Mouse (Mus musculus) left cerebral cortex, adult 11 months (tissue): ENCODE data around the gene Slc9a7.

Experiments used
- DNase-seq: peaks from one replicate; pipeline ENCODE4 v3.0.0; 2022; ENCODE audit warnings: low spot score

The Slc9a7 gene

GRCm38 (mm10) chrX:20291282-20292039 lies at the start of gene Slc9a7:
Gene Slc9a7, minus strand, starts transcription at chrX:20291807.
- peak; percentile 22 for DNase-seq

DNA sequence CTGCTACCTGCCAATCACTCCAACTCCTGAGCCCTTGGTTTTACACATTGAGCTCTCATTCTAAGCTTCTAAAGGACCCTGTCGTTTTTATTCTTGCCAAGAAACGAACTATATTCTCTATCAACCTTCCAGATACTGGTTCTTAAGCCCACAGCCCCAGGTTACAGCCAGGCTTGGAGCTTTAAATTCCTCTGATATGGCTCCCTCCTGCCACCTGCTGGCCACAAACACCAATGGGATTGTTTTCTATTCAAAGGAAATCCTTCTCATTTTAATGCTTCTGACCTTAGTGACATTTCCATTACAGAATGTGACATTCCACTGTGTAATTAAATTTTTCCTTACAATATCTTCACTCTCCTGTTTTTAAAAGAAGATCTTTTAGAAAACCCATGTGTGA lies 44.1 kb upstream of the Slc9a7 start:
- DNase-seq = no peak

GRCm38 (mm10) chrX:20332756-20333155 lies 41.1 kb upstream of the Slc9a7 start:
- peak; percentile 4 for DNase-seq

DNA sequence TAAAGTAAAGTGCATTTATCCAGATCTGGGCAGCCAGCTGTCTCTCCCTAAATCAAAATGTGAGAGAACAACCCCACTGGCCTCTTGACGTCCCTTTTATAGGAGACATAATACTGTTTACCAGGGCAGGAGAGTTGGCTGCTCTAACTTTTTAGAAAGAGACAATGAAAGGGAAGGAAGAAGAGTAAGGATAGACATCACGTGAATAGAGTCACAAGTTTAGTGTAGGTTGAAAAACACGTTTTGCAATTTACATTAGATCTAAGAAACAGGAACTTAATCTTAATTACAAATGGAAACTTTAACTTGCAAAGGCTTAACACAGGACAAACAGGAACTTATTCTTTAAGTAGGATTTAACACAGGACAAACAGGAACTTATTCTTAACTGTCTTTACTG lies 15.6 kb upstream of the Slc9a7 start:
- DNase-seq = no peak

DNA sequence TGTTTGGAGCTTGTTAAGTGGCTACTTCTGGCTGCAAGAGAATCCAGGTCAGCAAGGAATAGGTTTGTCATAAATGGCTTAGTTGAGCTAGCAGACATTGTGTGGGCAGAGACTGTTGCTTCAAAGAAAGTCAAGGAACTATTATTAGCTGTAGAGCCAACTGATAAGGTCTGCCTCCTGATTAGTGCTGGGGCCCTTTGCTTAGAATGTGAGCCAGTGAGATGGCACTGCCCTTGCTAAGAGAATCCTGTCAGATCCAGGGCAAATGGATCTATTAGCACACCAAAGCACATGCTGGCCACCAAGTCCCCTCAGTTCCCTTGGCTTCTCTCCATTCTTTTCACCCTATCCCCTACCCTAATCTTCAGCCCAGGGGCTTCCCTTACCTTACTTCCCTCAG lies 14.3 kb upstream of the Slc9a7 start:
- no peak for DNase-seq

GRCm38 (mm10) chrX:20303280-20303679 lies 11.7 kb upstream of the Slc9a7 start:
- DNase-seq = no peak

- no peak for DNase-seq
Observed at GRCm38 (mm10) chrX:20292040-20292417, 422 bp upstream of the Slc9a7 start.

DNA sequence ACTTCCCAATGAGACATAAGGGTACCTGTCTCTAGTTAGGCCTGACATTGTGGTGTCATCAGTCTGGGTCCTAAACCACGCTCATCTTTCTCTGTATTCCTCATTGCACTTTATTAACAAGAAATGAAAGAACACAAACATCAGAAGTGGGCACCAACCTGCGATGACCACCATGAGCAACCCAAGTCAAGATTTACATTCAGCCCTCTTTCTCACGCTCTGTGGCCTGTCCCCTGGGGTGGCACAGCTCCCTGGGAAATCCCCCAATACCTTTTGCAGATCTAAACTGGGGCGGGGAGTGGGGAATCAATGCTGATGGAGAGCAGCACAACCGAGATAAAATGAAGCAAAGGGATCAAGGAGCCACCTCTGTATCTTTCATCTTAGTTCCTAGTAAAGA lies 892 bp downstream of the Slc9a7 start:
- DNase-seq = no peak

GRCm38 (mm10) chrX:20288674-20289073 lies 2.9 kb downstream of the Slc9a7 start:
- no peak for DNase-seq

DNA sequence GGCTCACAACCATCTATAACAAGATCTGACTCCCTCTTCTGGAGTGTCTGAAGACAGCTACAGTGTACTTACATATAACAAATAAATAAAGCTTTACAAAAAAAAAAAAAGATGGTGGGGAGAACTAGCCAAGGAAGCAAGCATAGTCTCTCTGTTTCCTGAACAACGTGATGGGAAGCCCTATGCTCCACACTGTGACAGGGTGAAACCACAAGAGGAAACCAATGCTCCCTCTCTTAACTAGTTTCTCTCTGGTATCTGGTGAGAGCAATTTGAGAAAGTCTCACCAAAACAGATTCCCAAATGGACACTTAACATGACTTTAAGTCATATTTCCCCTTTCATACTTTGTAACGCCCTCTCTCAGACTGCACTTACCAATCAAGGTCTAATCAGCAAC lies 5.4 kb downstream of the Slc9a7 start:
- DNase-seq = no peak

DNA sequence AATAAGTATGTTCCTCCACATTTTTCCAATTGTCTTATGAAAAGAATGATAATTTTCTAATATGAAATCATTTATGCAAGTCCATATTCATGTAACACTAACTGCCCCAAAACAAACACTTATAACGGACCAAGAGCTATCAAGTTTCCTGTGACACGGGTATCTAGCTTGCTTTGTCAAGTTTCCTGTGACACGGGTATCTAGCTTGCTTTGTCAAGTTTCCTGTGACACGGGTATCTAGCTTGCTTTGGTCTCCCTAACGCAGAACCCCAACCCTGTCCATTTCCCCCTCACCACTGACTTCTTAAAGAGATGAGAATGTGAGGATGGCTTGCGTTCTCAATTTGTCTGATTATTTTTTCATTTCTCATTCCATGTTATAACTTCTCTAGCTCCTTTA lies 12.2 kb downstream of the Slc9a7 start:
- DNase-seq = no peak

DNA sequence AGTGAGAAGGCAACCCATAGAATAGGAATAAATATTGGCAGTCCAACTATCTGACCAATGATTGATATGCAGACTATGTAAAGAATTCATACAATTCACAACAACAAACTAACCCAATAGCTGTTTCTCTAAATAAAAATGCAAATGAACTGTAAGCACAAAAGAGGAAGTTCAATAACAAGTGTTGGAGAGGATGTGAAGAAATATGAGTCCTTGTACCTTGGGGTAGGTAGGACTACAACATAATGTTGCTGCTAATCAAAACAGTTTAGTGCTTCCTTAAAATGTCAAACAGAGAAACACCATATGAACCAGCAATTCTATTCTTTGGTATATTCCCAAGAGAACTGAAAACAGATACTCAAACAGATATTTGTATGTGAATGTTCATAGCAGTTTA lies 17.8 kb downstream of the Slc9a7 start:
- DNase-seq = no peak

- DNase-seq = no peak
Observed at GRCm38 (mm10) chrX:20271980-20272379, 19.6 kb downstream of the Slc9a7 start.

- no peak for DNase-seq
Observed at GRCm38 (mm10) chrX:20269980-20270379, 21.6 kb downstream of the Slc9a7 start.

- DNase-seq = no peak
Observed at GRCm38 (mm10) chrX:20264370-20264769, 27.2 kb downstream of the Slc9a7 start.

DNA sequence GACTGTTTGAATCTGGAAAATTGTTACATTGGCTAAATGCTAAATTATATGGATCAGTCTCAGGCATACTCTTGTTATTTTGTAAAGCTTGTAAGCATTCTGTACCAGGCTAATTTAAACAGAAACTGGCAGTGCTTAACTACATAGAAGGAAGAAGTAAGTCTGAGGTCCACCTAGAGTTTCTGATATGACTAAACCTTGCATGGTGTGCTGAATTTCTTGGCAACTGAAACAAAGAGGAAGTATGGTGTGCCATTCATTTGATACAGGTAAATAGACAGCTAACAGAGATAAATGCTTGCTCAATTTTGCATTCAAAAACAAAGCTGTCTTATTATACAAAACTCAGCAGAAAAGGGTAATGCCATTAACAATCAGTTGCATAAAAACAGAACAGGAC lies 63.5 kb downstream of the Slc9a7 start:
- DNase-seq = no peak

DNA sequence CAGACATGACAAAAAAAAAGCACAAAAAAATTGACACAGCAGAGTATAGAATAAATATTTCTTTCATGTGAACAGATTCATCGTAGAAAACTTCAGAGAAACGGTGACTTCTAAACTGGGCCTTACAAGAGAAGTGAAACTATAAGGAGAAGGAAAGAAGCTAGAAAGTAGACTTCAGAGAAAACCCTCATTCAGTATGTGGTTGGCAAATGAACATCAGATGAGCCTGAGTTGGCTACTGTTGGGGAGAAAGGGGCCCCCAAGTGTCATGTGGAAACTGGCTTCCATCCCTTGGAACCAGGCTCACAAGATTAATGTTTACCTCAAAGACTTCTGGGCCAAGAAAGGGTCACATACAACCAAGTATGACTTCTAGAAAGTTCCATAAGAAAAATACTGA lies 70.1 kb downstream of the Slc9a7 start:
- no peak for DNase-seq

GRCm38 (mm10) chrX:20185616-20186015 lies 106.0 kb downstream of the Slc9a7 start:
- no peak for DNase-seq

GRCm38 (mm10) chrX:20176792-20177191 lies 114.8 kb downstream of the Slc9a7 start:
- DNase-seq = no peak

GRCm38 (mm10) chrX:20168430-20168829 lies 123.2 kb downstream of the Slc9a7 start:
- no peak for DNase-seq

- no peak for DNase-seq
Observed at GRCm38 (mm10) chrX:20164984-20165383, 126.6 kb downstream of the Slc9a7 start.

DNA sequence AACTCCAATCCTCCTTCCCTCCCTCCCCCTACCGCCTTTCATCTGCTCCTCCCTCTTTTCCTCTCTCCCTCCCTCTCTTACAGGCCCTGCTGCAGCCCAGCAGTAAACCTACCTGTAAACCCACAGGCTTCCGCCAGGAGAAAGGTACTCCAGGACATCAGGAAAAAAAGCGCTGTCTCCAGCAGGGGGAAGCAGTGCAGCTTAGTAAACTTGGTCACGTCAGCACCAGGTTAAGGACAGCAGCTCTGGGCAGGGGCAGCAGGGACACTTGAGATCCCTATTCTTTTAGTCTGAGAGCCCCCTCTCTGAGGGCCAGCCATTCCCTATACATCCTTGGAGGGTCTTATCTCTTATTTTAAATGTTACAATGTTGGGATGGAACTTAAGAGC lies 129.3 kb downstream of the Slc9a7 start:
- no peak for DNase-seq

DNA sequence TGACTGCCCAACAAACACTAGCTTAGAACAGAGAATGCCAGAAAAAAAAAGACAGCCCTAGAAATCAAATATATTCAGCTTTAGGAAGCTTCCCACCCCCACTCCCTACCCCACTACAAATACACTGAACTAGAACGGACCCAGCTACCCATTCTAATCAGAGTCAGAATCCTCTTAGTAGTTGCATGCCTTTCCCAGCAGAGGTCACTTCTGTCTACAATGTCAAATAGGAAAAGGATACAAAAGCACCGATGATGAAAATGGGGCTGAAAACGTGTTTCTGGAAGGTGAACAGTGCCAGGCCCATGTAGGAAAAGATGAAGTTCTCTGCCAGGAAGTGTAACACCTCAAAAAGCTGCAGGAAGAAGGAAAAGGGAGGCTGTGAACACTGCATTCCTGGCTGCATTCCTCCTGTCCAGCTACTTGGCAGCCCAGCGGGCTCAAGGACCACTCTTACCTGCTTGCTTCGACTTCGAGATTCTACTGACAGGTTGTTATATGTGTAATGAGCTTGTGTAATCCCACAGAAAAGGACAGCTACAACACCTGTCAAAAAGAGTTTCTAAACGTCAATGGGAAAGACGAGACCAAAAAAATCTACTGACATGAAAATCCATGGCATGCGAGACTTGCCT lies 129.8 kb downstream of the Slc9a7 start:
- DNase-seq = no peak

DNA sequence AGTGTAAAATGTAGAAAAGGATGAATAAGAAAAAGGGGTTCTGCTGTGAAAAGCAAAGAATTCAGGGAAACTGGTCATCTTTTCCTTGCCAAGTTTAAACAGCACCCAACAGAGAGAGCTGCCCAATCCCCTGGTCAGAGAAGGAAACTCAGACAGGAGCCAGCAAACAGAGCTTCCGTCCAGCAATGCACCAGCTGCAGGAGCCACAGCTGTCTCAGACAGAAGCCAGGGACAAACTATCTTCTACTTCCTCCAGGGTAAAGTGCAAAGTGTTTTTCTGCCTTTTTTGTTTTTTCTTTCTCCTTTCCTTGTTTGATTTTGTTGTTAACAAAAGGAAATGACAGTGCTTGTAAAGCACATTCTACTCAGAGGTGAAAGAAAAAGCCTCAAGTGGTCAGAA lies 131.3 kb downstream of the Slc9a7 start:
- no peak for DNase-seq
